Mouse (Mus musculus) ES-Bruce4 (cell line): Measurements from ENCODE around the gene Cgnl1.

Experiments used
- CTCF ChIP-seq: IDR thresholded peaks from one replicate; pipeline ENCODE4 v1.8.1; 2011; ENCODE audit warnings: low read depth, low read length
- EP300 ChIP-seq: IDR thresholded peaks from 2 replicates; pipeline ENCODE4 v1.6.1; 2011; ENCODE audit warnings: low read depth, low read length; ENCODE audit not compliant: insufficient read depth
- POLR2A ChIP-seq: IDR thresholded peaks from one replicate; pipeline ENCODE4 v1.8.1; 2011; ENCODE audit warnings: low read length; ENCODE audit not compliant: insufficient read depth

DNA sequence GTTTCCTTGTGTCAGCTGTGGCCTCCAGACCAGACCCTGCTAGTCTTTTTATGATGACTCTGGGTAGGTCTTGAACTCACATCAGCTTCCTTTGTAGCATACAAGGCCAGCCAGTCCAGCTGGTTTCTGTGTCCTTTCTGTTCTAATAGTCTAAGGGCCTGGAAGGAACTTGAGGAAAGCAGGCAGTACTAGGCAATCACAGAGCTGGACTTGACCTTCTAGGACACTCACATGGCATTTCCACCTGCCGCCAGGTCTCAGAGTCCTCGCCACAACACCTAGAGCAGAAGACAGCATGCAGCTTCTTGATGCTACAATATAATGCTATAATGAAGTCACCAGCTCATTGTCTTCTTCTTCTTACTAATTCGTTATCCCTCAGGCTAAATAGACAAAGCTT is 106.5 kb downstream of the Cgnl1 start:
- TF ChIP-seq CTCF (no peak), POLR2A (no peak), EP300 (no peak)
